Mouse (Mus musculus): ENCODE results near the gene Frmd8.
"Not testable (repeated sequence)": the region's sequence is repeated elsewhere in the genome, so short reads cannot be mapped to it uniquely, and the experiment has no call there.

The Frmd8 gene

DNA sequence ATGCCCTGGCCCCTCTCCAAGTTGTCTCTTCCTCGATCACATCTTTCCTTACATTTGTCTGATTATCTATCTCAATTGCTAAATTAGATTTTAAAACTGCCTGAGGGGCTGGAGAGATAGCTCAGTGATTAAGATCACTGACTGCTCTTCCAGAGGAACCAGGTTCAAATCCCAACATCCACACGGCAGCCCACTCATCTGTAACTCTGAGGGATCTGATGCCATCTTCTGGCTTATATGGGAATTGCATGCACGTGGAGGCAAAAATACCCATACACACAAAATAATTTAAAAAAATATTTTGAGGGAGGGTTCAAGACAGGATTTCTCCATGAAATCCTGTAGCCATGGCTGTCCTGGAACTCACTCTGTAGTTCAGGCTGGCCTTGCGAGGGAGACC is 10.8 kb upstream of the Frmd8 start:
- no peak for DNase-seq (ENCODE audit: low read depth, low spot score)

DNA sequence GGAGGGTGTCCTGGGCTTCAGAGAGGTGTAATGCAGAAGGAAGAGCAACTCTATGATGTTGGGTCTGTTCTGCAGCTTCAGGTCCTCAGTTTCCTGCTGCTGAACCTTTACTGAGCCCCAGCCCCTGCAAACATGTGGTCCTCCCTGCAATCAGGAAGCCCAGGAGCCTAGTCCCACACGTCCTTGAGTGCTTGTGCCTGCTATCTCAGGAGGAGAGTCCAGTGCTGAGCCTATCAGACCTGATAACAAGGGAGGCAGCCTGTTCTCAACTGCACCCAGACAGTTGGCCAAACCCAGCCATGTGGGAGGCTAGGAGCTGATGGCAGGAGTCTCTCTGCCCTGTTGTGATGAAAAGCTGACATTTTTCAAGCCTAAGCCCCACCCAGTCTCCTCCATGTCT is 8.9 kb upstream of the Frmd8 start:
- no peak for DNase-seq (ENCODE audit: low read depth, low spot score)

DNA sequence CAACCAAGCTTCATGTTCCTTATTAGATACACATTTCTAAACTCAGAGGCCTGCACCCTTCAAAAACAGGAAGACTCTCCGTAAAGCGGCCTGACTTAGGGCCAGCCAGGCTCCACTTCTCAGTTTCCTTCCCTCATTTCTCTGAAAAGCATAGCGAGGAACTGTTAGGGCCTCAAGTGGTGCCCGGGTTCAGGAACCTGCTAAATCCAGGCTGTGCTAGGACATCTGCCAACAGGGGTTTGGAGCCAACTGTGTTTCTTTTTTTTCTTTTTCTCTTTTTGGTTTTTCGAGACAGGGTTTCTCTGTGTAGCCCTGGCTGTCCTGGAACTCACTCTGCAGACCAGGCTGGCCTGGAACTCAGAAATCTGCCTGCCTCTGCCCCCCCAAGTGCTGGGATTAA is 7.0 kb upstream of the Frmd8 start:
- DNase-seq (ENCODE audit: low read depth, low spot score): not testable (repeated sequence)

DNA sequence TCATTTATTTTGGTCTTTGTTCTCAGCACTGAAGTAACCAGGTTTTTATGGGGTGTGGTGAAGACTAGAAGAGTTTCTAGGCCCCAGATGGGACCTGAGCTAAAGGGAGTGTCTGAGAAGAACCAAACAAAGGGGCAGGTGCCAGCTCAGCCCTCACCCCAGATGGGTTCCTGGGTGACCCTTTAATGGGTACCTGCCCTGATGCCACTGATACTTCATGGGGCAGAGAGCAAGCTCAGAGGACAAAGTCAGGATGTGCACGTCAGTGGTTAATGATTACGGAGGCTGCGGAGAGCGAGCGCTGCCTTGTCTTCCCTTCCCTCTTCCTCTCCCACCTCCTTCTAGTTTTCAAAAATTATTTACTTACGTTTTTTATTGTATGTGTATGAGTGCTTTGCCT is 6.1 kb upstream of the Frmd8 start:
- no peak for DNase-seq (ENCODE audit: low read depth, low spot score)

DNA sequence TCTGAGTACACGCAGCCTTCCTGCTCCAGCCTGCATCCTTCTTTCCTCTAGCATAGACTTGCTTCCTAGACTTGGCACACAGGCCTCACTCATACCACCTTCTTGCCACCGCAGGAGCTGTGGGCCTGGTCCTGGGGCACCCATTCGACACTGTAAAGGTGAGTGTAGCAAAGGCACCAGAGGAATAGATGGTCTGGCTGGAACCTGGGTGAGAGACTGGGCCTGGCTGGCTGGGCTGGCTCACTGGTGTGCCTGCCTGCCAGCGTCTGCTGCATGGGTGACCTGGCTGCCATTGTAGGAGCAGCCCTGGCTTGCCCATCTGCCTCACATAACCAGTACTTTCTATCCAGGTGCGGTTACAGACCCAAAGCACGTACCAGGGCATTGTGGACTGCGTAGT is 4.7 kb upstream of the Frmd8 start:
- no peak for DNase-seq (ENCODE audit: low read depth, low spot score)

DNA sequence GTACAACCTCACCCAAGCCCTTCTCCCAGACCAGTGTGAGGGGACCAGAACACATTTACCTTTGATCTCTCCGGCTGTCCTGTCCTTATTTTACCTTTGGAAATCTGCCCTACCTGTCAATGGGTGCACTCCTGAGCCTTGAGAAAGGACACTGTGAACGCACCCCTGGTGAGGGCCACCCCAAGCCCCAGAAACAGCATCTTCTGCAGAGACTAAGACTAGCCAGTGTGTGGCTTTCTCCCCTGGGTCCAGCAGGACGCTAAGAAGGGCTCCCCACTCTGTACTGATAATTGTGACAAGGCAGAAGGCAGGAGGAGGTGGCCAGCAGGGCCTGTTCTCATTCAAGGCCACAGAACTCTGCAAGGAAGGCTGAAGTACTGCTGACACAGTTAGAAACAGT is 3.8 kb upstream of the Frmd8 start:
- DNase-seq (ENCODE audit: low read depth, low spot score): no peak

DNA sequence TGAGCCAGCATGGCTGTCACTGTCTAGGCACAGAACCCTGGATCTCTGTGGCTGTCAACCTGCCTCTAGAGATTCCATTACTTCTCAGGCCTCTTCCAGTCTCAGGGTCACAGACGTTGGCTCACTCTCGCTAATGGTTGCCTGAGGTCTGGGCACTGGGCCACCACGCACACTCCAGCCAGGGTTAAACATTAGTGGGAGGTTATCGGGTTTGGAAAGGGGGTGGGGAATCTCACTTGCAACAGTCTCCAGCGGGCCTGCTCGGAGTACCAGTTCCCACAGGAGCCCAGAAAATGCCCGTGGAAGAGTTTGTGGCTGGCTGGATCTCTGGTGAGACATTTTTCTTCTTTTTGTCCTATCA is 3.3 kb upstream of the Frmd8 start:
- no peak for DNase-seq (ENCODE audit: low read depth, low spot score)

DNA sequence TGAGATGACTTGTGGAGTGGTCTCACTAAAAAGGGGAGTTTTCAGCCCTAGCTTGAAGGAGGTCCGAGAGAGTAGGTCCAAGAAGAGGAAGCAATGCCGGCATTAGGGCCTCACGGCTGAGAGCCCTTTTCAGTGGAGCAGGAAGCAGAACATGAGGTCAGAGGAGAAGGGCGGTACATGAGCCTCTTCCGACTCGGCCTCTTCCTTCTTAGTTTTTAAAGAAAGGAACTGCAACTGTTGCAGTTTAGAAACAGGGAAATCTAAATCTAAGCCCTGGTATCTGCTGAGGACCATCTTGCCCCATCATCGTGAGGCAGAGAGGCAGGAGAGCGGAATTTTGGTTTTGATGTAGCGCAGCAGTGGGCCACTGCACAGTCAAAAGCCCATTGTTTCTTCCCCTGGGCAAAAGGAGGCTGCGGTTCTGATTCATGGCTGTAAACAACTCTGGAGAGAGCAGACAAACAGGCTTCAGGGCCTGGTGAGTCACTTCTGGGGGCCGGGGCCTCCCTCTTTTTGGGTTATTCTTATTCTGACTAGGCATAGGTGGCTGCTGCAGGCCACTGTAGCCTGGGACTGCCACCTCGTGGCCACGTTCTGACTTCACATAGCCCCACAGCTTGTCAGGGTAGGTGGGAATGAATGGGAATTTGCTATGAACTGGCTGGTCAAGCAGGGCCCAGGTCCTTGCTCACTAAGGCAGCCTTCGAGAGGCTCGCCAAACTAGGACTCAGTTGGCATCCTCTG is 2.7 kb upstream of the Frmd8 start, which contains the start of gene Slc25a45:
TSS of gene Slc25a45 (plus strand) at position 191 of the 744 bp plus-strand sequence.
- no peak for DNase-seq (ENCODE audit: low read depth, low spot score)

DNA sequence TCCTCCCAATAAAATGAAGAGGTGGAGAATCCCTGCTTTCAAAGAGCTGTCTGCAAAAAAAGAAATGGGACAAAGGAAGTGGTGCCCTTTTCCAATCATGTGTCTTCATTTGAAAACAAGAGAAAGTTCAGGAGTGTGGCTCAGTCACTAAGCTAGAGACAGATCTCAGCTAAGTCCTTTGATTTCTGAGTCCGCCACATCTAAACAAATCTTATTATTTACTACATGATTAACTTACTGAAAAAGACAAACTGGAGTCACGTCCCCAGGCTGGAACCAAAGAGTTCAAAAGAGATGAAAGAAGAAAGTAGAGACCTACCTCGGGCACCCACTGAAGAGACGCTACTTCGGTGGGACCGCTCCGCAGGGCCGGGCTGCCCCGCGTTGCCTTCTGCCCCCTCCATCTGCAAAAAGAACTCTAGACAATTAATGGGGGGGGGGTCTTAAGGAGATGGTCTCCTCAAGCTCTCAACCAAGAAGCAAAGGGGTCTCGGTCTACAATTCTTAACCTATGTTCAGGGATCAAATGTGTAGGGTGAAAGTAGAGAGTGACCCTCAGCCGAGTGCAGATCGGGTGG is 594 bp downstream of the Frmd8 start:
- DNase-seq (ENCODE audit: low read depth, low spot score): no peak

DNA sequence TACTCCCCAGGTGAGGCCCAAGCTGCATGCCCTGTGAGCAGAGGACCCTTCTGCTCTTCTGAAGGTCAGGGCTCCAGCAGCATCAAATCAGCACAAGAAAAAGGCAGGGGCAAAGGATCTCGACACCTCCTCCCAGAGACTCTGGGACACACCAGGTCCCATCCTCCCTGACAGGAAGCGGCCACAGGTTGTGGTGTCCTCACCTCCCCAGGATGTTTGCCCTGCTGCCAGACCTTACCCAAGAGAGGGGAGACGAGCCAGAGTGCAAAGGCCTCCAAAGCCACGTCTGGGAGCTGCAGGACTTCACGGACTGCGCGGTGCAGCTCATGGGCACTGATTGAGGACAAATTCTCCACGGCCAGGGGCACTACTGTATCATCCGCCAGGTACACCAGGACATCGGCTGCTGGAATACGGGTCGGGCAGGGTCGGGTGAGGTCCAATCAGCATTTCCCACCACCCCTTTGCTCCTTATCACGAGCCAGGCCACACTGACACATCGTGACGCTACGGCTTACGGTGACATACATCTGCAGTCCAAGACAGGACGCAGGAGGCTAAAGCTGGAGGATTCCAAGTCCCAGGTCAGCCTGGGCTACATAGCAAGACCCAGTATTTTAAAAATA is 2.0 kb downstream of the Frmd8 start:
- no peak for DNase-seq (ENCODE audit: low read depth, low spot score)

DNA sequence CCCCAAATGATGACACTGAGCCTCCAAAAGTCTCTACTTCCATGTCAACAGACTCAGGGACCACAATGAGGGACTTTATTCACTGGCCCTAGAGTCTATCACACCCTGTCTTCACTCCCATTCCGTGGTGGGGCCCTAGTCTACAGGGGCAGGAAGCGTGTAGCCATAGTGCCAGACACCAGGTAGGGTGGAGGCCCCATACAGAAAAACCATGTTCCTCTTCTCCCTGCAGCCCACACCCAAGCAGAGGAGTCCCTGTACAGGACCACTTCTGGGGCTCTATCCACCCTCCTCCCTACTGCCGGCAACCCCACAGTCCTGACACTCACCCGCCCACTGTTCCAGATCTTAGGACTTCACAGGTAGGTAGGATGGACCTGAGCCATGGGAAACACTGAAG is 2.5 kb downstream of the Frmd8 start:
- DNase-seq (ENCODE audit: low read depth, low spot score): no peak

DNA sequence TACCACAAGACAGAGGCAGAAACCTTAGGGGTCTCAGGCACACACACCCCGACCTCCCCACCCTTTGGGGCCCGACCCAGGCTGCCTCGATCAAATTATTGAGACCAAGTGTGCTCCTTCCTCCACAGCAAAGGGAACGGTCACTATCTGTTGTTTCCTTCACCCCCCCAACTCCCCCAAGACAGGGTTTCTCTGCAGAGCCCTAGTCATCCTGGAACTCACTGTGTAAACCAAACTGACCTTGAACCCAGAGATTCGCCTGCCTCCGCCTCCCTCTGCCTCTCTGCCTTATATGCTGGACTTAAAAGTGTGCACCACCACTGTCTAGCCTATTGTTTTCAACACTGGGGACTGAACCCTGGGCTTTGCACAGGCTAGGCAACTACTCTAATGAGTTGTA is 3.4 kb downstream of the Frmd8 start:
- no peak for DNase-seq (ENCODE audit: low read depth, low spot score)

DNA sequence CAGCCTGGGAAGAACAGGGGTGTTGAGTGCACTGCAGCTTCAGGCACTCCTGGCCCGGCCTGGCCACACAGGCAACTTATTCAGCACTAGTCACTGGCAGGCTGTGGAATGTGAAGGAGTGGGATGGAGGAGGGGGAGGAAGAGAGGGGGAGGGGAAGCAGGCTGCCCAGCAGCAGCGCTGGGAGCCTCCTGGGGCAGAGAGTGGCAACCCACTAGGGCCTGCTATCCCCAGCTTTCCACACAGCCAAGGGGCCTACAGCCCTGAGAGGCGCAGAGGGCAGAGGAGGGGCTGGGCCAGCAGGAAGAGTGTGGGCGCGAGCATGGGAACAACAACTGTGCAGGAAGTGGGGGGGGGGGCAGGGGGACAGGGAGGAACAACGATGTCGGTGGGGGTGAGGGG is 3.8 kb downstream of the Frmd8 start:
- no peak for DNase-seq (ENCODE audit: low read depth, low spot score)

DNA sequence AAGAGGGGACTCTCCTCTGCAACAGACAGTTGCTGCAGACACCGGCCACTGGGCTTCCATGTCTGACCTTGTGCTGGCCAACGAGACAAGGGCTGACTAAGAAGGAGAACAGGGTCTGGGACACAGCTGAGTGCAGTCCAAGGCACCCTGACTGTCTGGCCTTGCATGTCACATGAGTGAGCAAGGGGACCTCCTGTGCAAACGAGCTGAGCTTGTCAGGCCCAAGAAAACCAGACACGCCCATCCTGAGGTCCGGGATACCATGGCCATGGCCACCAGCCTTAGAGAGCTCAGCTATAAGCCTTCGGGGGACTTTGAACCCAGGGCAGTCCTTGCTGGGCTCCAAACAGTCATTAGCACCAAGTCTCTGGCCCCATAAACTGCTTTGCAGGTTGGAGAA is 7.0 kb downstream of the Frmd8 start:
- no peak for DNase-seq (ENCODE audit: low read depth, low spot score)

DNA sequence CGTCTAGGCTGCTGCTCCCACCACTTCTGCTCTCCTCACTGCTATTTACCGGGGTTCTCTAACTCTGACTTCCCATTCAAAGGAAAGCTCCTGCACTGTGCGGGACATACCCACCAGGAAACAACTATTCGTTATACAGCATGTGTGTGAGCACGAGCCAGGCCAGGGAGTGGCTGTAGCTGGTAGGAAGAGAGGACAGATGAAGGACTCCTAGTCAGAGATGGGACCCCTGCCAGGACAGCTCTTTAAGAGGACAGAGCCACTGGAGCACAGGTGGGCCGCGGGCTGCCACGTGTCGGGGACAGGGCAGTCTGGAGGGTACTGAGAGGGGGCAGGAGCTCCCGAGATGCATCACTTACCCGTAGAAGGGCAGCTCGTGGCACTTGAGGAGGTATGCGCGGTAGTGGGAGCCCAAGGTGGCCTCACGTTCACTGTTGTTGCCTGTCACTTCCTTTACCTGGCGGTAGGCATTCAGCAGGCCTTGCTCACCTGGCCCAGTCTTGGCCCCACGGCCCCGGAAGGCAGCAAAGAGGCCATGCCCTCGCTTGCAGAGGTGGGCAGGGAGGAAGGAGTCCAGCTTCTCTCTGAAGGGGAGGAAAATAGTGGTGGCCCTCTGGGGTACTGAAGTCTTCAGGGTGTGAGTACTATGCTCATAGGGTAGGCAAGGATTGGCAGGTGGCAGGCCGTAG is 10.2 kb downstream of the Frmd8 start:
- no peak for DNase-seq (ENCODE audit: low read depth, low spot score)

DNA sequence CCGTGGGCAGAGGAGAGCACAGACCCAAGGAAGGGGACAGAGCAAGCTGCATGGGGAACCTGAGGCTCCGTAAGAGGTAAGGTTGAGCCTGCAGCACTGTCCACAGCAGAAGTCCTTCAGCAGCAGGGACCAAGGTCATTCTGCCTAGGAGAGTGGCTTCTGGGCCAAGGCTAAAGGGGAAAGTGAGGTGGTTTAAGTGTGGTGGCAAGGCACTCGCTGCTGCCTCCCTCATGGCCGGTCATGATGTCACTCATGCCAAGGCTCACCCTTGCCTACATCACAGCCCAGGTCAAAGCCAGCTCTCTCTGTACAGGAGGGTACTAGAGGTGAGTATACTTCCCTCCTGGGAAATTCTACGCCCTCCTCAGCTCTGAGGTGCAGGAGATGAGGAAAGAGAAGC is 11.3 kb downstream of the Frmd8 start:
- DNase-seq (ENCODE audit: low read depth, low spot score): no peak

DNA sequence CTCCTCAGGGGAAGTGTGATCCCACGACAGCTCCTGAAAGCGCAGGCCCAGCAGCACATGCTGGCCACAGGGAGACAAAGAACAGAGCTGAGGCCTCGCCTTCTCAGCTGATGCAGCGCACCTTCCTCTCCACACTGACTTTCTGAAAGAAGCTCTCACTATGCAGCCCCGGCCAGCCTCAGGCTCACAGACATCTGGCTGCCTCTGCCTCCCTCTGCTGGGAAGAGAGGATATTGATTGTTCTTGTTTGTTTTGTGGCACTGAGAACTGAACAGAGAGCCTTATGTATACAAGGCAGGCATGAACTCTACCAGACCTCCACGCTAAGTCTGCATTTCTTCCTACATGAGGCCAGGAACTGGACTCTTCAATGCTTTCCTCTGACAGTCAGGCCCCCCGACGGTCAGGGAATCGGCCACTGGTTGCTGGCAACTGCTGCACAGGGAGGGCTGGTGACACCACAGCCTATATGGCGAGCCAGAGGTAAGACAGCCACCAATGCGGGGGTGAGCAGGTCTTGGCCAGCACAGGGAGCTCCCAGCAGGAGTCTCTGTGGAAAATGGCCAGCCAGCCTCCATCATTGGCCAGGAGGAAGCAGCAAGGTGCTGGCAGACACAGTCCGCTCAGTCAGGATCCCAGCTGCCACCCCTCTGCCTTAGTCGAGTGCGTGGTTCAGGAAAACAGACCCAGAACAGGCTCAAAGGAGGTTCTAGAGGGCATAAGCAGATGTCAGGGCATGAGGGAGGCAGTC is 12.6 kb downstream of the Frmd8 start:
- no peak for DNase-seq (ENCODE audit: low read depth, low spot score)

DNA sequence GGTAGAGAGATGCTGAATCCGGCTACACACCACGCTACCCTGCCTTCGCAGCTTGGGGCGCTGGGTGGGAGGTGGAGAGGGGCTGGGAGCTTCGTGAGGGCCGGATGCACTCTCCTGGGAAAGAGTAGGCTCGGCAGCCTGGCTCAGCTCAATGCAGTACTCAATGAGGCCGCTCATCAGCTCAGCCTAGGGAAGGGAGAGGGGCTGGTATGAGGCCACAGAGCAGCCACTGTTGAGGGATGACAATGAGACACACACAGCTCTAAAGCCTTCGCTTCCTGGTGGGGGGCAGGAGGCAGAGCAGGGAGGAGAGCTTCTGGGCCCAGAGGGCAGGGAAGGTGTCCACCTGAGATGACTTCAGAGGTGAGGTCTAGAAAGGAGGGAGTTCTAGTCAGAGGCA is 18.5 kb downstream of the Frmd8 start:
- DNase-seq (ENCODE audit: low read depth, low spot score): no peak

DNA sequence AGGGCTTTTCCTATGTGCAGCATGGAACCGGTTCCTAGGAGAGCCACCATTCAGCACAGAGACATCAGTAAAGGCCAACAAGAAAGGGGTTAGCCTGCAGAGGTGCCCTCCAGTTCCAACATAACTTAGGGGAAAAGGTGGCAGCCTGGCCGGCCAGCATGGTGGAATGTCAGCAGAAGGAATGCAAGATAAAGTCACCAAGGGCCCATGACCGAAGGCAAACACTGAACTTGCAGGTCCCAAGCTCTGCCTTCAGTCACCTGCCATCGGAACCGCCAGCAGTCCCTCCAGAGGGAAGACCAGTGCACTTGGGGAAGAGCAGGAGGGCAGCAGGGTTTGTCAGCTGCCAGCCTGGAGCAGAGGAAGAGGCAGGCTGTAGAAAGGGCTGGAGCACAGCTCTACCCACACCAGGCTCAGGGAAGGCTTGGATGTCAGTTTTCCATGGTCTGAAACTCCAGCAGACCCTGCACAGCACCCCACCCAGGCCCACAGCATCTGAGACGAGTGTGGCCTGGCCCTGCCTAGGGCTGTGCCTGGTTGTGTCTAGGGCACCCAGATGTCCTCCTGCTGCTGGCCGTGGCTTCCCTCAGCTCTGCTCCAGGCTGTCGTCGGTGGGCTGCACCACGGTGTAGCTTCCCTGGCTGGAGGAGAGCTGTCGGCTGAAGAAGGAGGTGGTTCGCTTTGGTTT is 22.9 kb downstream of the Frmd8 start:
- DNase-seq (ENCODE audit: low read depth, low spot score): no peak

DNA sequence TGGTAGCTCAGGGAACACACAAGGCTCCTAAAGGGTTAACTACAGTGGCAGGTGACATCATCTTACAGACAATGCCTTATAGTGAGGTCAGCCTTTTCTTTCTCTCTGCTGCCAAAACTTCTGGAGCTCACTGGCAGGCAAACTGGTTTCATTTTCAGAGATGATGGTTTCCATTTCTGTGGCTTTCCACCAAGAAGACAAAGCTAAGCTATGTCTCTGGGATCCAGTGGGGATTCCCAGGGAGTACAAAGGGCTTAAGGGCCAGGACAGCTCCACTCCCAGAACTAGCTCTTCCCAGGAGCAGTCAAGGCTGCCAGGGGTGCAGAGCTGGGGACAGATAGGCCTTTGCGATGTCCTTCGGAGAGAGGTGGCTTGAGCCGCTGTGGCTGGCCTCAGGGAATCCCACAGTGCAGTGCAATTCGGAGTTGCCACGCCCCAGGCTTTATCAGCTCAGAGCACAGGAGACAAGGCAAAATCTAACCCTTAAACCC is 23.5 kb downstream of the Frmd8 start:
- no peak for DNase-seq (ENCODE audit: low read depth, low spot score)

DNA sequence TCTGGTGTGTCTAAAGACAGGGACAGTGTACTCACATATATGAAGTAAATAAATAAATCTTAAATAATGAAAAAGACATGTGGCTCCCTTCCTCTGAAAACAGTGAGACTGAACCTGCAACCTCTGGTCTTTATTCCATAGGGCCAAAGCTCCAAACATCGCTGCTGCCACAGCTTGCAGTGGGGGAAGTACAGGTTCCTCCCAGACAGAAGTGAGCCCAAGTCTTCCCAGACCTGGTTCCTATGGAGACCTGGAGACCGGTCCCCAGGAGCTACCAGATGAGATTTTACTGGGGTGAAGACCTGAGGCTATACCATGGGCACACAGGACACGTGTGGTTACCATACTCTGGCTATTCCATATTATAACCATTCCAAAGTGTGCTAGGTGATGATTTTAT is 24.2 kb downstream of the Frmd8 start:
- no peak for DNase-seq (ENCODE audit: low read depth, low spot score)
